Mouse (Mus musculus): ENCODE results near the gene Stox2. TPM values are rescaled to one million over a fixed set of nuclear protein-coding genes. Genes with fewer than 3 reads are reported as not detected.

Stox2 gene
- polyA plus RNA-seq, 1 experiment from 2014 or later: 24.5 TPM

DNA sequence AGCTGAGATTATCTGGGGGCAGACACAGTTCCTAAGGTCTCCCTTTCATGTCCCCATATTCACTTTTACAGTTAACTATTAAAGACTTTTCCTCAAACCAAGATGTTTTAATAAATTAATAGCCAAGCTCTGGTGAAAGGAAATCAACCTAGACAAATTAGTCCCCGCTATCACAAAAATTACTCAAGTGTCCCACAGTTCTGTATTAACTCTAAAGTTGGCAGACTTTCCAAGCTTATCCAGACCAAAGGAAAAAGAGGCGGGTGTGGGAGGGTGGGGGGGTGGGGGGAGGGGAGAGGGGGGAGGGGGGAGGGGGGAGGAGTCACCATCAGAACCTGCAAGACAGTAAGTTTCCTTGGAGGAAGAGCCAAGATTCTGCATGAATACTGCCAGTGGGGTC is 41.3 kb downstream of the Stox2 start:
- 91% methylated on average over 1 of the region's 2 CpGs for WGBS
- no peak overlapping the region for H3K4me3 ChIP-seq (replicated peaks)
- no peaks in the 10 kb centered on the region for H3K36me3 ChIP-seq
- H3K4me2 ChIP-seq: no peak overlapping the region
- H3K9me3 ChIP-seq: no peaks in the 10 kb centered on the region
- no peak overlapping the region for H3K27ac ChIP-seq
- H3K27me3 ChIP-seq: peaks cover 25% of the 10 kb centered on the region
- peaks cover 5% of the 10 kb centered on the region; the same call in 1 of the 2 replicates for H3K4me1 ChIP-seq (replicated peaks)
- ATAC-seq (ENCODE audit: insufficient number of reproducible peaks, insufficient read depth, low FRiP score, low TSS enrichment, low read depth): no peak
- H3K9ac ChIP-seq (replicated peaks): no peak overlapping the region

- WGBS: 64% methylated on average over 7 of the region's 7 CpGs
- no peak for ATAC-seq (ENCODE audit: insufficient number of reproducible peaks, insufficient read depth, low FRiP score, low TSS enrichment, low read depth)
- H3K9ac ChIP-seq (replicated peaks): no peak overlapping the region
- H3K4me3 ChIP-seq (replicated peaks): no peak overlapping the region
- H3K36me3 ChIP-seq: no peaks in the 10 kb centered on the region
- H3K27me3 ChIP-seq: no peaks in the 10 kb centered on the region
- no peak overlapping the region for H3K4me2 ChIP-seq
- peaks cover 12% of the 10 kb centered on the region; the same call in 1 of the 2 replicates for H3K4me1 ChIP-seq (replicated peaks)
- H3K9me3 ChIP-seq: no peaks in the 10 kb centered on the region
- H3K27ac ChIP-seq: no peak overlapping the region
These were observed 53.2 kb downstream of the Stox2 start for GRCm38 (mm10) chr8:47392927-47393326.

DNA sequence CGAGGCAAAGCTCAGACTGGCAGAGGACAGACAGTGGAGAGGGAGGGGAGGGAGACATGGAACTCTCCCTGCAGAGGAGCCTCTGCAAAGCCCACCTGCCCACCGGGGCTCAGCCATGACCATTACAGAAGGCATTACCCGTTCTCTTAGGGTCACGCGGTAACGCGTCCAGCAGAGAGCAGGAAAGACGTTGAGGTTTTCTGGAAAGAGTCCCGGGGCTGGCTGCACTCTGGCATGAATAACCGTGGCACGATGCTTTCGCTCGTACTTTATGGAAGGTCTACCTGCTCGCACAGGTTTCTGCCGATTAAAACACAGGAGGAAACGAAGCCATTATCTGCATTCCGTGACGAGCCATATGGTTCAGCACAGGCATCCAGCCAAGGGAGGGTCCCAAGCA is 53.9 kb downstream of the Stox2 start:
- 0 out of 2 replicates have a peak overlapping the region, but pooled peaks have one; percentile 13 for H3K4me2 ChIP-seq
- no peaks in the 10 kb centered on the region for H3K36me3 ChIP-seq
- H3K9ac ChIP-seq (replicated peaks): no peak overlapping the region
- H3K9me3 ChIP-seq: no peaks in the 10 kb centered on the region
- no peak overlapping the region for H3K4me3 ChIP-seq (replicated peaks)
- peaks cover 12% of the 10 kb centered on the region; the same call in 1 of the 2 replicates for H3K4me1 ChIP-seq (replicated peaks)
- WGBS: 68% methylated on average over 18 of the region's 18 CpGs
- ATAC-seq (ENCODE audit: insufficient number of reproducible peaks, insufficient read depth, low FRiP score, low TSS enrichment, low read depth): no peak
- no peaks in the 10 kb centered on the region for H3K27me3 ChIP-seq
- no peak overlapping the region for H3K27ac ChIP-seq

- H3K9me3 ChIP-seq: no peaks in the 10 kb centered on the region
- H3K9ac ChIP-seq (replicated peaks): no peak overlapping the region
- 85% methylated on average over 10 of the region's 10 CpGs for WGBS
- H3K27me3 ChIP-seq: no peaks in the 10 kb centered on the region
- H3K27ac ChIP-seq: no peak overlapping the region
- H3K4me2 ChIP-seq: 0 out of 2 replicates have a peak overlapping the region, but pooled peaks have one; percentile 13
- peaks cover 12% of the 10 kb centered on the region; the same call in 1 of the 2 replicates for H3K4me1 ChIP-seq (replicated peaks)
- no peak overlapping the region for H3K4me3 ChIP-seq (replicated peaks)
- no peak for ATAC-seq (ENCODE audit: insufficient number of reproducible peaks, insufficient read depth, low FRiP score, low TSS enrichment, low read depth)
- no peaks in the 10 kb centered on the region for H3K36me3 ChIP-seq
These were observed 54.3 kb downstream of the Stox2 start for GRCm38 (mm10) chr8:47391844-47392243.

GRCm38 (mm10) chr8:47389430-47389829 is 56.7 kb downstream of the Stox2 start:
- Histone ChIP-seq H3K9me3 (no peaks in the 10 kb centered on the region), H3K27me3 (no peaks in the 10 kb centered on the region), H3K4me1 (replicated peaks) (peaks cover 8% of the 10 kb centered on the region; the same call in 1 of the 2 replicates), H3K4me2 (no peak overlapping the region), H3K4me3 (replicated peaks) (no peak overlapping the region), H3K36me3 (no peaks in the 10 kb centered on the region), H3K27ac (no peak overlapping the region), H3K9ac (replicated peaks) (no peak overlapping the region)
- ATAC-seq (ENCODE audit: insufficient number of reproducible peaks, insufficient read depth, low FRiP score, low TSS enrichment, low read depth): no peak
- WGBS: 92% methylated on average over 3 of the region's 3 CpGs

DNA sequence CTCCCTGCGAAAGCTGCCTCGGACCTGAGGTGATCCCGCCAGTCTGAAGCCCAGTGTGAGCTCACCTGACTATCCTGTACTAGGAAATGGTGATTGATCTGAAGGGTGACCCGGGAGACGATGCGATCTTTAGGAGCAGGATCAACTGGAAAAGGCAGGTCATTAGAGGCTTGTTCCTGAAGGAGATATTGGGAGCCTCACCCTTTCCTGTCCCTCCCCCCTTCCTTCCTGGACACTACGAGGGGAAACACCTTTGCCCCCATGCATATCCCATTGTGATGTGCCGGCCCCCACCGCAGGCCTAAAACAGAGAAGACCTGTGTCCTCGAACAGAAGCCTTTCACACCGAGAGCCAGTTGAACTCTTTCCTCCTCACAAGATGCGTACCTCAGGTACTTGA is 58.0 kb downstream of the Stox2 start:
- Histone ChIP-seq H3K9ac (replicated peaks) (no peak overlapping the region), H3K27me3 (no peaks in the 10 kb centered on the region), H3K4me2 (no peak overlapping the region), H3K36me3 (no peaks in the 10 kb centered on the region), H3K4me1 (replicated peaks) (peaks cover 8% of the 10 kb centered on the region; the same call in 1 of the 2 replicates), H3K4me3 (replicated peaks) (no peak overlapping the region), H3K9me3 (no peaks in the 10 kb centered on the region), H3K27ac (no peak overlapping the region)
- ATAC-seq (ENCODE audit: insufficient number of reproducible peaks, insufficient read depth, low FRiP score, low TSS enrichment, low read depth): no peak
- 72% methylated on average over 12 of the region's 12 CpGs for WGBS

DNA sequence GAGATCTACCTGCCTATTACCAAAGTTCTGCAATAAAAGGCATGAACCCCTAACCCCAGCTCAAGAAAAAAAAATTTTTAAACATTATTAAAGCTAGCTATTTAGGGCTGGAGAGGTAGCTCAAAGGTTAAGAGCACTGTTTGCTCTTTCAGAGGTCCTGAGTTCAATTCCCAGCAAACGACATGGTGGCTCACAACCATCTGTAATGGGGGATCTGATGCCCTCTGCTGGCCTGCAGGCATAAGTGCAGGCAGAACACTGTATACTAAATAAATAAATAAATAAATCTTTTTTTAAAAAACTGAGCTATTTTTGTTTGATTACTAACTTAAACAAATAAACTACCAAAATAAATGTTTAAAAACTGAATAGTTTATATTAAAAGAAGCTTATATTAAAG is 60.4 kb downstream of the Stox2 start:
- peaks cover 3% of the 10 kb centered on the region; the same call in 1 of the 2 replicates for H3K4me1 ChIP-seq (replicated peaks)
- no peaks in the 10 kb centered on the region for H3K36me3 ChIP-seq
- H3K9me3 ChIP-seq: no peaks in the 10 kb centered on the region
- WGBS: 63% methylated on average over 1 of the region's 1 CpGs
- H3K4me2 ChIP-seq: no peak overlapping the region
- no peak overlapping the region for H3K9ac ChIP-seq (replicated peaks)
- H3K4me3 ChIP-seq (replicated peaks): no peak overlapping the region
- no peaks in the 10 kb centered on the region for H3K27me3 ChIP-seq
- H3K27ac ChIP-seq: no peak overlapping the region
- no peak for ATAC-seq (ENCODE audit: insufficient number of reproducible peaks, insufficient read depth, low FRiP score, low TSS enrichment, low read depth)

DNA sequence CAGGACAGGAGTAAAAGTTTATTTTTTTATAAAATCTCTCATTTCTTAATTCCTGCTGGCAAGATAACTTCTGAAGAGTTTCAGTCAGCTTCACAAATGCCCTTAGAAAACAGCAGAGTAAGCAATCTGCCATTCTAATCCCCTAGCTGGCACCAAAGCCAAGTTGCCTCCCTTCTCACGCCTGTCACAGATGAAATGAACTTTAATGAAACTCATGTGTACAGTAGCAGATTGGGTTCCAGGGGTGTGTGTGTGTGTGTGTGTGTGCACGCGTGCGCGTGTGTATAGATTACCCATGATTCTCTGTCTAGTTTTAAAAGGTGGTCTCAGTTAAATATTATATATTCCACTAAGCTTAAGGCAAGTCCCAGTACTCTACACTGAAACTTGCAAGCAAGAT is 62.0 kb downstream of the Stox2 start:
- 85% methylated on average over 5 of the region's 5 CpGs for WGBS
- no peaks in the 10 kb centered on the region for H3K9me3 ChIP-seq
- no peak overlapping the region for H3K4me2 ChIP-seq
- peaks cover 16% of the 10 kb centered on the region for H3K4me1 ChIP-seq (replicated peaks)
- ATAC-seq (ENCODE audit: insufficient number of reproducible peaks, insufficient read depth, low FRiP score, low TSS enrichment, low read depth): no peak
- H3K27me3 ChIP-seq: no peaks in the 10 kb centered on the region
- no peak overlapping the region for H3K27ac ChIP-seq
- H3K4me3 ChIP-seq (replicated peaks): no peak overlapping the region
- H3K36me3 ChIP-seq: no peaks in the 10 kb centered on the region
- no peak overlapping the region for H3K9ac ChIP-seq (replicated peaks)

- H3K9me3 ChIP-seq: no peaks in the 10 kb centered on the region
- no peak overlapping the region for H3K27ac ChIP-seq
- H3K4me2 ChIP-seq: no peak overlapping the region
- H3K4me3 ChIP-seq (replicated peaks): no peak overlapping the region
- H3K4me1 ChIP-seq (replicated peaks): peaks cover 16% of the 10 kb centered on the region
- no peak for ATAC-seq (ENCODE audit: insufficient number of reproducible peaks, insufficient read depth, low FRiP score, low TSS enrichment, low read depth)
- H3K27me3 ChIP-seq: no peaks in the 10 kb centered on the region
- no peak overlapping the region for H3K9ac ChIP-seq (replicated peaks)
- H3K36me3 ChIP-seq: no peaks in the 10 kb centered on the region
- WGBS: 89% methylated on average over 9 of the region's 9 CpGs
These were observed 62.5 kb downstream of the Stox2 start for GRCm38 (mm10) chr8:47383632-47384031.

GRCm38 (mm10) chr8:47381216-47381615 is 64.9 kb downstream of the Stox2 start:
- 54% methylated on average over 3 of the region's 3 CpGs for WGBS
- H3K9me3 ChIP-seq: no peaks in the 10 kb centered on the region
- no peak for ATAC-seq (ENCODE audit: insufficient number of reproducible peaks, insufficient read depth, low FRiP score, low TSS enrichment, low read depth)
- H3K27me3 ChIP-seq: no peaks in the 10 kb centered on the region
- H3K27ac ChIP-seq: 0 out of 2 replicates have a peak overlapping the region, but pooled peaks have one; percentile 3
- H3K4me3 ChIP-seq (replicated peaks): no peak overlapping the region
- no peak overlapping the region for H3K9ac ChIP-seq (replicated peaks)
- peaks cover 16% of the 10 kb centered on the region for H3K4me1 ChIP-seq (replicated peaks)
- no peak overlapping the region for H3K4me2 ChIP-seq
- H3K36me3 ChIP-seq: no peaks in the 10 kb centered on the region

DNA sequence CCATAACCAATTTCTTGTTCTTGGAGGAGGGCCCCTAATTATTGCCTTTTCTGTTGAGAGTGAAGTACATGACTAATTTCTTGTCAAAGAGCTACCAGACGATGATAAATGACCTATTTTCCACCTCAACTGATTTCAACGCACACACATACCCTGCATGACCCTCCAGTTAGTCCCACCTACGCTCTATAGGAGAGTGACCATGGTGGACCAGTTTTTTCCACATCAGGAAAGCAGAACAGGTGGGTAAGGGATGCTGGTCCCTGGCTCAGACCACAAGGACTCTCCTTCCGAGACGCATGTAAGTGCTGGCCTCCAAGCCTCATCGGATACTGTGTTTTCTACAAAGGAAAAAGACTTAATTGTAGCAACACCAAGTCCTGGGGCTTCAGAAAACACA is 65.4 kb downstream of the Stox2 start:
- no peaks in the 10 kb centered on the region for H3K9me3 ChIP-seq
- ATAC-seq (ENCODE audit: insufficient number of reproducible peaks, insufficient read depth, low FRiP score, low TSS enrichment, low read depth): no peak
- no peak overlapping the region for H3K4me2 ChIP-seq
- peaks cover 16% of the 10 kb centered on the region for H3K4me1 ChIP-seq (replicated peaks)
- H3K27ac ChIP-seq: no peak overlapping the region
- H3K9ac ChIP-seq (replicated peaks): no peak overlapping the region
- H3K27me3 ChIP-seq: no peaks in the 10 kb centered on the region
- H3K4me3 ChIP-seq (replicated peaks): no peak overlapping the region
- 76% methylated on average over 6 of the region's 6 CpGs for WGBS
- H3K36me3 ChIP-seq: no peaks in the 10 kb centered on the region

GRCm38 (mm10) chr8:47380075-47380474 is 66.1 kb downstream of the Stox2 start:
- Histone ChIP-seq H3K27ac (no peak overlapping the region), H3K4me3 (replicated peaks) (no peak overlapping the region), H3K4me1 (replicated peaks) (peaks cover 16% of the 10 kb centered on the region), H3K36me3 (no peaks in the 10 kb centered on the region), H3K4me2 (no peak overlapping the region), H3K9me3 (no peaks in the 10 kb centered on the region), H3K9ac (replicated peaks) (no peak overlapping the region), H3K27me3 (no peaks in the 10 kb centered on the region)
- 48% methylated on average over 3 of the region's 3 CpGs for WGBS
- no peak for ATAC-seq (ENCODE audit: insufficient number of reproducible peaks, insufficient read depth, low FRiP score, low TSS enrichment, low read depth)

All from limb, embryonic 12.5 days (tissue).